Mouse (Mus musculus): ENCODE data around the gene Prlh.

Prlh gene

DNA sequence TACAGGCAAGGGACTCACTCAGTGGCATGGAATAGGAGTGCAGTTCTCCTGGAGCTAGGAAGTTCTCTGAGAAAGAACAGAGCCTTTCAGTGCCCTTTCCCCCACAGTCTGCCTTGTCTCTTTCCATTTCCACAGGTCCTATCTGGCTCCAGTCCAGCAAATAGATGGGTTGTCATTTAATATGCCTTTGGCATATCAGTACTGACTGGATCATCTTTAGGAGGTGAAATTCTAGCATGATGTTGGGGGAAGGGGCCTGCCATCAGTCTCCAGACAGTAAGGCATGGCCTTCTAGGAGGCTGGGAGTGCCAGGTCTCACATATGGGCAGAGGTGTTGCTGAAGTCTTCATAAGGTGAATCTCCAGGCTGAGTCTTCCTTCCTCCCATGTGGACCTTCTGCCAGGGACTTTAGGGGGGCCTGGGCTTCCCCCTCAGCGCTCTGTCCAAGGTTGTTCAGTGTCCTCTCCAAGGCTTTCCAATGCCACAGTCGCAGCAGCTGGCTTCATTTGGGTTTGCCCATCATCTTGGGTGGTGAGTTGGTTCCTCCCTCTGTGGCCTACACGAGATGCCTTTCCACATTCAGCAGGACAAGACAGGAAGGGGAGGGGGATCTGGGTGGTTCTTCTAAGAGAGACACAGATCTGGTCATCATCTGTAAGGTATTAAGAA is 49.1 kb downstream of the Prlh start:
- DNase-seq = no peak

DNA sequence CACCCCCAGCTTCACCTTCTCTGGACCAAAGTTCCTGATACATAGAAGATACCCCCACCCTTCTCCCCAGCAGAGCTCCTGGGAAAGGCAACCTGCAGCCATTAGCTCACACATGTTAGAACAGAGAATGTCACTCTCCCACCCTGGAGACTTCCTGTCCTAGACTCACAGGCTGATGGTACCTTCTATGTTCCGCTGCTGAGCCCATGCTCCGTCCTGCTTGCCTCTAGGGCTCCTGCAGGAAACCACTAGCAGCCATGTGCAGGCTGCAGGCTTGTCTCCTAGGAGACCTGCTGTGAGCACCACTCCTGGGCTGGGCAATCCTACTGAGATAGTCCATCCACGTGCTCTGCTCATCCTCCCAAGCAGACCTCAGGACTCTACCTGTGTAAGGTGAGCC is 49.7 kb downstream of the Prlh start:
- DNase-seq = no peak
